8 mouse cellular contexts compared by ENCODE assay signal in the genomic region with DNA sequence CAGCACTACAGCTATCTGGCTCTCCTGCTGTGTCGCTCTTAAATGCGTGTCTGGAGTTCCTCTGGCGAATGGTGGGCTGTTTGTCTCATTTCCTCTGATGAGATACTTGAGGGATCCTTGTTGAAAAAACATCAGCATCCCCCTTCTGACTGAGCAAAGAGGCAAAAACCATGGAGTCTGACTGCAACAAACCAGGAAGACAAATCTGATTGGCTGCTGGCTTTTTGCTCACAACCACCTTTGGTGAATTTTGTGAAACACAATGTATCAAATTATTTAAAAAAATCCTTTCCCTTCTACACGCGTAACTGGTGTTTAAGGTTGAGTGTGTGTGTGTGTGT. TPM values are rescaled to one million over a fixed set of nuclear protein-coding genes. Genes with fewer than 3 reads are reported as not detected.
A peak's percentile ranks its signal among the peaks of the same experiment; 100 is the strongest.
DNase-seq lines count a peak whose midpoint lies in the region; ATAC-seq and TF ChIP-seq lines count a peak whose summit lies in the region.

No protein-coding gene starts in this region.

- no peaks in the 10 kb centered on the region for H3K27me3 ChIP-seq in heart, embryonic 14.5 days (ENCODE audit: control insufficient read depth, insufficient read depth, low read length)
- H3K27me3 ChIP-seq in ES-Bruce4 (ENCODE audit: control insufficient read depth, insufficient read depth, low read length, poor library complexity, severe bottlenecking), result no peaks in the 10 kb centered on the region
- H3K27me3 ChIP-seq in hindbrain, embryonic 11.5 days (ENCODE audit: control insufficient read depth, insufficient read depth, low read length), result no peaks in the 10 kb centered on the region
- no peaks in the 10 kb centered on the region for H3K27me3 ChIP-seq in midbrain, embryonic 11.5 days (ENCODE audit: control insufficient read depth, insufficient read depth, low read length)

- H3K4me1 ChIP-seq in heart, embryonic 14.5 days (ENCODE audit: control insufficient read depth in 2 of 2, insufficient read depth in 2 of 2, low read length in 2 of 2), result peaks cover 9 to 26% of the 10 kb centered on the region in 2 experiments; a peak in 3 of 4 replicates
- peaks cover 5% of the 10 kb centered on the region for H3K4me1 ChIP-seq in ES-Bruce4 (ENCODE audit: control insufficient read depth, insufficient read depth, low read length)
- 0 out of 2 replicates have a peak, but pooled peaks cover 2% of the 10 kb centered on the region for H3K4me1 ChIP-seq in hindbrain, embryonic 11.5 days (replicated peaks; ENCODE audit: control insufficient read depth, insufficient read depth, low read length)
- peaks cover 5% of the 10 kb centered on the region; the same call in 1 of the 2 replicates for H3K4me1 ChIP-seq in midbrain, embryonic 11.5 days (ENCODE audit: control insufficient read depth, insufficient read depth, low read length)

- H3K36me3 ChIP-seq in heart, embryonic 14.5 days (ENCODE audit: control insufficient read depth, insufficient read depth, low read length), result no peaks in the 10 kb centered on the region
- H3K36me3 ChIP-seq in ES-Bruce4 (ENCODE audit: control insufficient read depth, insufficient read depth, low read length, poor library complexity, severe bottlenecking), result no peaks in the 10 kb centered on the region
- no peaks in the 10 kb centered on the region for H3K36me3 ChIP-seq in hindbrain, embryonic 11.5 days (ENCODE audit: control insufficient read depth, insufficient read depth, low read length)
- H3K36me3 ChIP-seq in midbrain, embryonic 11.5 days (ENCODE audit: control insufficient read depth, insufficient read depth, low read length), result no peaks in the 10 kb centered on the region

- WGBS in heart, embryonic 14.5 days, result 6% methylated on average over 5 of the region's 5 CpGs
- WGBS in hindbrain, embryonic 11.5 days, result 7% methylated on average over 5 of the region's 5 CpGs
- WGBS in midbrain, embryonic 11.5 days, result 8% methylated on average over 5 of the region's 5 CpGs

- TF ChIP-seq EP300 in ES-Bruce4 (IDR thresholded peaks at IDR 0.05; ENCODE audit: insufficient read depth, low read depth, low read length), result no peak

- H3K9me3 ChIP-seq in heart, embryonic 14.5 days (ENCODE audit: control insufficient read depth, low read length), result no peaks in the 10 kb centered on the region
- no peaks in the 10 kb centered on the region for H3K9me3 ChIP-seq in ES-Bruce4 (replicated peaks; ENCODE audit: control insufficient read depth, insufficient read depth, low read length, poor library complexity, severe bottlenecking)
- H3K9me3 ChIP-seq in hindbrain, embryonic 11.5 days (ENCODE audit: control insufficient read depth, low read length), result no peaks in the 10 kb centered on the region
- H3K9me3 ChIP-seq in midbrain, embryonic 11.5 days (ENCODE audit: control insufficient read depth, low read length), result no peaks in the 10 kb centered on the region

- no peak for TF ChIP-seq CTCF in ES-Bruce4 (IDR thresholded peaks at IDR 0.05; ENCODE audit: low read depth, low read length)

- DNase-seq in heart, adult 11 months, result no peak
- DNase-seq in hindbrain, embryonic 11.5 days (ENCODE audit: low spot score), result no peak
- DNase-seq in midbrain, embryonic 11.5 days (ENCODE audit: low spot score, missing footprints), result no peak
- no peak for DNase-seq in urinary bladder, adult 2 months (ENCODE audit: low spot score)
- no peak for DNase-seq in testis, postnatal 14 days (ENCODE audit: low spot score)

- H3K27ac ChIP-seq in heart, embryonic 14.5 days (replicated peaks in 1 of 2; ENCODE audit: control insufficient read depth in 1 of 2, insufficient read depth in 1 of 2, low read depth in 2 of 2, low read length in 2 of 2), result peak overlapping the region; percentile 66 to 81
- peak overlapping the region; percentile 86 for H3K27ac ChIP-seq in ES-Bruce4 (ENCODE audit: insufficient read depth, low read length)
- H3K27ac ChIP-seq in hindbrain, embryonic 11.5 days (ENCODE audit: low read depth, low read length), result 0 out of 2 replicates have a peak overlapping the region, but pooled peaks have one; percentile 45
- no peak overlapping the region for H3K27ac ChIP-seq in midbrain, embryonic 11.5 days (ENCODE audit: low read depth, low read length)

- no peak for ATAC-seq in heart, embryonic 14.5 days (ENCODE audit: insufficient number of reproducible peaks, insufficient read depth, low FRiP score, low read depth)
- no peak for ATAC-seq in hindbrain, embryonic 11.5 days (ENCODE audit: low FRiP score)
- ATAC-seq in midbrain, embryonic 11.5 days (ENCODE audit: low FRiP score), result no peak
- ATAC-seq in erythroid progenitor cell, adult 5-6 weeks (replicated peaks; ENCODE audit: low FRiP score, poor library complexity, severe bottlenecking), result no peak

- H3K9ac ChIP-seq in heart, embryonic 14.5 days (ENCODE audit: low read length), result peak overlapping the region; percentile 81
- H3K9ac ChIP-seq in ES-Bruce4 (ENCODE audit: low read depth, poor library complexity, severe bottlenecking), result peak overlapping the region; percentile 45
- H3K9ac ChIP-seq in hindbrain, embryonic 11.5 days (ENCODE audit: low read depth, low read length), result peak overlapping the region; percentile 55
- peak overlapping the region; percentile 70 for H3K9ac ChIP-seq in midbrain, embryonic 11.5 days (ENCODE audit: low read length)

- TF ChIP-seq POLR2A in ES-Bruce4 (IDR thresholded peaks at IDR 0.05; ENCODE audit: insufficient read depth, low read length), result no peak

- peak overlapping the region; percentile 62 to 84 for H3K4me3 ChIP-seq in heart, embryonic 14.5 days (ENCODE audit: control insufficient read depth in 1 of 2, insufficient read depth in 1 of 2, low read depth in 1 of 2, low read length in 2 of 2)
- H3K4me3 ChIP-seq in ES-Bruce4 (ENCODE audit: low read depth, low read length), result peak overlapping the region; percentile 95
- H3K4me3 ChIP-seq in hindbrain, embryonic 11.5 days (ENCODE audit: low read depth, low read length), result peak overlapping the region; percentile 48
- H3K4me3 ChIP-seq in midbrain, embryonic 11.5 days (ENCODE audit: low read depth, low read length), result peak overlapping the region; percentile 46

- H3K4me2 ChIP-seq in heart, embryonic 14.5 days (ENCODE audit: low read length), result peak overlapping the region; percentile 94
- H3K4me2 ChIP-seq in hindbrain, embryonic 11.5 days (replicated peaks; ENCODE audit: low read depth, low read length), result peak overlapping the region; percentile 65
- H3K4me2 ChIP-seq in midbrain, embryonic 11.5 days, result peak overlapping the region; percentile 85

RNA-seq across cellular contexts. Expression of a gene that starts 0.8 kb away (rescaled TPM):
- polyA plus RNA-seq in heart, embryonic 14.5 days (2014; fragmentation: Nextera tagmentation; extraction: Ambion mirVana), result 12.5 and 14.1 TPM in 2 replicates
- 17.9 and 24.9 TPM in 2 replicates for polyA plus RNA-seq in ES-Bruce4 (2011; ENCODE audit: insufficient read depth, insufficient read length, low read depth, missing spikeins)
- 10.0 and 10.4 TPM in 2 replicates for polyA plus RNA-seq in hindbrain, embryonic 11.5 days (2014; fragmentation: Nextera tagmentation; extraction: Ambion mirVana)
- polyA plus RNA-seq in midbrain, embryonic 11.5 days (2014; fragmentation: Nextera tagmentation; extraction: Ambion mirVana), result 7.4 and 9.4 TPM in 2 replicates
- polyA plus RNA-seq in urinary bladder, adult 2 months (2012; rRNA removed), result 35.4 TPM in 2 replicates
- total RNA-seq in erythroid progenitor cell, adult 5-6 weeks (2015; ENCODE audit: low replicate concordance), result 2.5 and 2.9 TPM in 2 replicates
- total RNA-seq in erythroid progenitor cell, adult 5-6 weeks (2017; ENCODE audit: low replicate concordance), result 2.1 and 3.7 TPM in 2 replicates

RNA-seq across cellular contexts. Expression of a gene that starts 22.7 kb away (rescaled TPM):
- polyA plus RNA-seq in heart, embryonic 14.5 days (2014; fragmentation: Nextera tagmentation; extraction: Ambion mirVana), result 0.41 and 0.42 TPM in 2 replicates
- 4.2 and 4.9 TPM in 2 replicates for polyA plus RNA-seq in ES-Bruce4 (2011; ENCODE audit: insufficient read depth, insufficient read length, low read depth, missing spikeins)
- 22.4 and 24.1 TPM in 2 replicates for polyA plus RNA-seq in hindbrain, embryonic 11.5 days (2014; fragmentation: Nextera tagmentation; extraction: Ambion mirVana)
- polyA plus RNA-seq in midbrain, embryonic 11.5 days (2014; fragmentation: Nextera tagmentation; extraction: Ambion mirVana), result 23.6 TPM in 2 replicates
- 0.25 and 0.32 TPM in 2 replicates for polyA plus RNA-seq in urinary bladder, adult 2 months (2012; rRNA removed)
- total RNA-seq in erythroid progenitor cell, adult 5-6 weeks (2015; ENCODE audit: low replicate concordance), result not detected in 2 replicates
- total RNA-seq in erythroid progenitor cell, adult 5-6 weeks (2017; ENCODE audit: low replicate concordance), result not detected in 2 replicates

RNA-seq across cellular contexts. Expression of a gene that starts 23.0 kb away (rescaled TPM):
- polyA plus RNA-seq in heart, embryonic 14.5 days (2014; fragmentation: Nextera tagmentation; extraction: Ambion mirVana), result 2.2 and 2.4 TPM in 2 replicates
- 4.4 and 5.6 TPM in 2 replicates for polyA plus RNA-seq in ES-Bruce4 (2011; ENCODE audit: insufficient read depth, insufficient read length, low read depth, missing spikeins)
- 2.8 and 3.5 TPM in 2 replicates for polyA plus RNA-seq in hindbrain, embryonic 11.5 days (2014; fragmentation: Nextera tagmentation; extraction: Ambion mirVana)
- 2.2 TPM in 2 replicates for polyA plus RNA-seq in midbrain, embryonic 11.5 days (2014; fragmentation: Nextera tagmentation; extraction: Ambion mirVana)
- polyA plus RNA-seq in urinary bladder, adult 2 months (2012; rRNA removed), result 7.1 and 8.8 TPM in 2 replicates
- 0.72 TPM in 1 of 2 replicates, not detected in the other for total RNA-seq in erythroid progenitor cell, adult 5-6 weeks (2015; ENCODE audit: low replicate concordance)
- 0.39 and 0.61 TPM in 2 replicates for total RNA-seq in erythroid progenitor cell, adult 5-6 weeks (2017; ENCODE audit: low replicate concordance)

RNA-seq across cellular contexts. Expression of a gene that starts 46.7 kb away (rescaled TPM):
- 68.9 and 75.0 TPM in 2 replicates for polyA plus RNA-seq in heart, embryonic 14.5 days (2014; fragmentation: Nextera tagmentation; extraction: Ambion mirVana)
- polyA plus RNA-seq in ES-Bruce4 (2011; ENCODE audit: insufficient read depth, insufficient read length, low read depth, missing spikeins), result 41.3 and 45.7 TPM in 2 replicates
- 54.7 and 63.4 TPM in 2 replicates for polyA plus RNA-seq in hindbrain, embryonic 11.5 days (2014; fragmentation: Nextera tagmentation; extraction: Ambion mirVana)
- 48.3 and 49.6 TPM in 2 replicates for polyA plus RNA-seq in midbrain, embryonic 11.5 days (2014; fragmentation: Nextera tagmentation; extraction: Ambion mirVana)
- polyA plus RNA-seq in urinary bladder, adult 2 months (2012; rRNA removed), result 73.2 and 85.8 TPM in 2 replicates
- 101 and 115 TPM in 2 replicates for total RNA-seq in erythroid progenitor cell, adult 5-6 weeks (2015; ENCODE audit: low replicate concordance)
- total RNA-seq in erythroid progenitor cell, adult 5-6 weeks (2017; ENCODE audit: low replicate concordance), result 44.9 and 46.9 TPM in 2 replicates

RNA-seq across cellular contexts. Expression of a gene that starts 46.9 kb away (rescaled TPM):
- 0.53 and 0.59 TPM in 2 replicates for polyA plus RNA-seq in heart, embryonic 14.5 days (2014; fragmentation: Nextera tagmentation; extraction: Ambion mirVana)
- not detected in 2 replicates for polyA plus RNA-seq in ES-Bruce4 (2011; ENCODE audit: insufficient read depth, insufficient read length, low read depth, missing spikeins)
- not detected in 2 replicates for polyA plus RNA-seq in hindbrain, embryonic 11.5 days (2014; fragmentation: Nextera tagmentation; extraction: Ambion mirVana)
- not detected in 2 replicates for polyA plus RNA-seq in midbrain, embryonic 11.5 days (2014; fragmentation: Nextera tagmentation; extraction: Ambion mirVana)
- polyA plus RNA-seq in urinary bladder, adult 2 months (2012; rRNA removed), result 0.06 TPM in 2 replicates
- total RNA-seq in erythroid progenitor cell, adult 5-6 weeks (2015; ENCODE audit: low replicate concordance), result 3.4 TPM in 1 of 2 replicates, not detected in the other
- total RNA-seq in erythroid progenitor cell, adult 5-6 weeks (2017; ENCODE audit: low replicate concordance), result 0.51 TPM in 1 of 2 replicates, not detected in the other
